Mouse (Mus musculus) activated CD4-positive, CD25-positive, alpha-beta regulatory T cell, adult 9 weeks (primary cell): ENCODE results near the gene Mab21l1. TPM values are rescaled to one million over a fixed set of nuclear protein-coding genes. Genes with fewer than 3 reads are reported as not detected.

Experiments
- polyA plus RNA-seq: library from polyadenylated mRNA; unstranded; fragments of 100-300 nt; shearing (Covaris generic); gene quantifications from one replicate; pipeline ENCODE4 v1.2.1, GENCODE M21; 2017

Gene Mab21l1
- not detected for polyA plus RNA-seq

GRCm38 (mm10) chr3:55782056-55782687 is at the start of gene Mab21l1:
Mab21l1 (plus strand) TSS chr3:55782510.

